Mouse (Mus musculus) G1E (cell line): ENCODE results near the gene Magi2. TPM values are rescaled to one million over a fixed set of nuclear protein-coding genes. Genes with fewer than 3 reads are reported as not detected.

ENCODE experiments used
- ATAC-seq: 2 replicates; pipeline ENCODE4 v1.8.0; 2016; ENCODE audit warnings: mild to moderate bottlenecking; ENCODE audit not compliant: insufficient number of reproducible peaks, poor library complexity, low FRiP score, severe bottlenecking; ENCODE audit errors: extremely low read depth
- DNase-seq: peaks from one replicate; pipeline ENCODE4 v3.0.0; 2012; ENCODE audit warnings: low spot score
- H3K27me3 ChIP-seq: 2 replicates; pipeline ENCODE4 v1.6.1; 2012; ENCODE audit warnings: mild to moderate bottlenecking, low read length, inconsistent platforms; ENCODE audit not compliant: insufficient read depth
- H3K36me3 ChIP-seq: replicated peaks from 2 replicates; pipeline ENCODE3; 2012; ENCODE audit warnings: mild to moderate bottlenecking, inconsistent platforms
- H3K4me1 ChIP-seq: 2 replicates; pipeline ENCODE4 v1.6.1; 2012; ENCODE audit warnings: low read depth, low read length, inconsistent platforms, mixed read lengths; ENCODE audit not compliant: insufficient read depth
- H3K4me3 ChIP-seq: 2 replicates; pipeline ENCODE4 v1.5.1; 2012; ENCODE audit warnings: low read depth, mild to moderate bottlenecking, inconsistent platforms, low read length, moderate library complexity, mixed read lengths
- H3K9me3 ChIP-seq: replicated peaks from 2 replicates; pipeline ENCODE4 v1.6.1; 2012; ENCODE audit warnings: inconsistent platforms
- CTCF ChIP-seq: IDR thresholded peaks from 2 replicates; pipeline ENCODE4 v1.5.1; 2012; ENCODE audit warnings: low read depth, low read length, inconsistent platforms, mixed read lengths
- GATA1 ChIP-seq: IDR thresholded peaks from 2 replicates; pipeline ENCODE4 v1.6.1; 2012; ENCODE audit warnings: borderline replicate concordance, low read length, inconsistent platforms, mixed read lengths
- GATA2 ChIP-seq: IDR thresholded peaks from 2 replicates; pipeline ENCODE4 v1.6.1; 2012; ENCODE audit warnings: low read depth, low read length, inconsistent platforms, borderline replicate concordance
- POLR2AphosphoS5 ChIP-seq: IDR thresholded peaks from 2 replicates; pipeline ENCODE4 v1.6.1; 2012; ENCODE audit warnings: low read depth, low read length, inconsistent platforms; ENCODE audit not compliant: insufficient replicate concordance
- TAL1 ChIP-seq: conservative IDR thresholded peaks from 2 replicates; pipeline ENCODE4 v1.6.1; 2012; ENCODE audit warnings: low read depth, low read length, inconsistent platforms, mixed read lengths
- polyA plus RNA-seq: library from polyadenylated mRNA; stranded (reverse); fragments of >175 nt; gene quantifications from 2 replicates; pipeline ENCODE4 v1.2.3, GENCODE M21; 2012
- total RNA-seq, 2 experiments: library from RNA; stranded (forward) in 1 of 2; stranded (reverse) in 1 of 2; fragments of 200-1000 nt in 1 of 2; fragments of >200 nt in 1 of 2; fragmentation: Nextera tagmentation in 1 of 2; gene quantifications; 2 replicates each; pipeline ENCODE4 v1.2.3; 2014 to 2017

The Magi2 gene
- total and polyA plus RNA-seq, 3 experiments: 0.69 to 1.3 (median 1.1) TPM

DNA sequence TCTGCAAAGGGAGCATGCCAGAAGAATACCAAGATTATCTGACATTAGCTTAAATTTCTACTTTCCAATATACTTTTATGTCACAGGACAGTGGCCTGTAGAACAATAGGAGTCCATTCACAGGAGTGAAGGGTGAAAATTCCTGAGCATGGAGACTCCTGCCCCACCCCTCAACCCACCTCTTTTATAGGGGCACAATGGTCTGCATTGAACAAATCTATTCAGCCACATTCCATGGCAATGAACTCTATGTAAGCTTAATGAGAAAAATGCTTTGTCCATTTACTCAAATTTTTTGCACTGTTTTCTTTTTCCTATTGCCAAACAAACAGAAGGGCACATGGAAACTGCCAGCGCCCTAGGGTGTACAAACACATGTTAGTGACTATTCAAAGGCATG, 838.2 kb downstream of the Magi2 start:
- H3K4me1 ChIP-seq: no peaks in the 10 kb centered on the region
- no peak for TF ChIP-seq CTCF
- no peak for TF ChIP-seq POLR2AphosphoS5
- TF ChIP-seq GATA1: no peak
- TF ChIP-seq TAL1: no peak
- TF ChIP-seq GATA2: no peak
- H3K9me3 ChIP-seq: no peaks in the 10 kb centered on the region
- H3K27me3 ChIP-seq: no peaks in the 10 kb centered on the region
- H3K4me3 ChIP-seq: no peak overlapping the region
- no peaks in the 10 kb centered on the region for H3K36me3 ChIP-seq
- no peak for ATAC-seq
- DNase-seq: no peak

DNA sequence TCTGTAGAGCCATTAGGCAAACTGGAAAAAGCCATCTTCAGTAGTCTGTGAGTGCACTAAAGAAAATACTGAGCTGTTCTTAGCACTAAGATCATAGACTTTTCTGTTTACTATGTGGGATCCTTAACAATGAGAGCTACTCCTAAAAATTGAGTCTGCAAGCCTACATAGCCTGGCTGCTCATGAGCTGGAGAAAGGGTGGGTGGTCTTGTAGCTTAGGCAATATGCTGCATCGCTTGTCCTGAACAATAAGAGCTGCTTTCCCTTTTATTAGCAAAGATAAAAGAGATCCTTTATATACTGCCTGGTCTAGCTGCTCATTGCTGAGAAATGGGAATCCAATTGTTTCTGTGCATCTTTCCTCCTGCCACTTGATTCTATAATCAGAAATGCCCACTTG, 841.7 kb downstream of the Magi2 start:
- TF ChIP-seq GATA1: no peak
- TF ChIP-seq POLR2AphosphoS5: no peak
- ATAC-seq (no peak), DNase-seq (no peak)
- no peak overlapping the region for H3K4me3 ChIP-seq
- H3K36me3 ChIP-seq: no peaks in the 10 kb centered on the region
- no peaks in the 10 kb centered on the region for H3K4me1 ChIP-seq
- H3K9me3 ChIP-seq: no peaks in the 10 kb centered on the region
- no peaks in the 10 kb centered on the region for H3K27me3 ChIP-seq

DNA sequence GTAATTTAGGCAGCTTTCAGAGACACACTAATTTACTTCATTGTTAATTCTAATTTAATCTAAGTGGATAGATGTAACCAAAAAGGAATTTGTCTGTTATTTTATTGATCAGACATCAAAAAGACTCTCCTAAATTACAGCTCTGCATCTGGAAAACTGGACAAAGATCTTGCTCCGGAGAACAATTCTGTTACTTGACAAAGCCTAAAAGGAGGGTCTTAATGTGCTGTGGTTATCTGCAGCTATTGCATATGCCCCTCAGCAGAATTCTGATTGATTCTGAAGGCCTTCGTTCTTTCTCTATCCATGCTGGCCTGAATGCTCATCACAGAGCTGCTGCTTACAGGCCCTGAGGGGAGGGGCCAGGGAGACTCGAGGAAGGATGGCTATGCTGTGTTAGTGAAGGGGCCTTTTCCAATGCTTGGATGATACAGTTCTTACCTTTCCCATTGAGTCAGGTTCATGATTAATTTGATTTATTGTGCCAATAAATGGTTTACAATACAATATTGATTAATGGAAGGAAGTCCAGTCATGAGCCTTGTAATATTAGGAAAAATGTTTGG, 842.2 kb downstream of the Magi2 start:
- Histone ChIP-seq H3K4me1 (no peaks in the 10 kb centered on the region), H3K9me3 (no peaks in the 10 kb centered on the region), H3K27me3 (no peaks in the 10 kb centered on the region), H3K36me3 (no peaks in the 10 kb centered on the region), H3K4me3 (no peak overlapping the region)
- TF ChIP-seq GATA1 (no peak), CTCF (no peak), GATA2 (no peak), TAL1 (no peak), POLR2AphosphoS5 (no peak)
- DNase-seq (no peak), ATAC-seq (no peak)

DNA sequence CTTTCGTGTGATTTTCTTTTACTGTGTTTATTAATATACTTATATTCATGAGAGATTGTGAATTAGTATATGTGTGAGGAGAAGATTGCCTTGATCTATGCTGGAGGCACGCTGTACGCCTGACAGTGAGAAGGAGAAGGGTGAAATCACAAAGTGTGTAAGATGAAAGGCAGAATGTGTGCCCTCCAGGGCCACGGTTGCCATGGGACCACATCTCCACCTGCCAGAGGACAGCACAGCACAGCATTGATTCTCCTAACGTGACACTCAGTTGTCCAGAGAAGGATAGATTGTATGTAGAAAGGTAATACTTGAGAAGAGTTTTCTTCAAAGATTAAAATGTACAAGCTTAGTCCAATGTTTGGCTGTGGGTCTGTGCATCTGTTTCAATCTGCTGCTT, 847.3 kb downstream of the Magi2 start:
- ATAC-seq: no peak
- no peaks in the 10 kb centered on the region for H3K36me3 ChIP-seq
- no peak overlapping the region for H3K4me3 ChIP-seq
- H3K9me3 ChIP-seq: no peaks in the 10 kb centered on the region
- TF ChIP-seq CTCF (no peak), GATA2 (no peak), GATA1 (no peak), POLR2AphosphoS5 (no peak), TAL1 (no peak)
- DNase-seq: no peak
- no peaks in the 10 kb centered on the region for H3K4me1 ChIP-seq
- no peaks in the 10 kb centered on the region; the same call in 1 of the 2 replicates for H3K27me3 ChIP-seq

DNA sequence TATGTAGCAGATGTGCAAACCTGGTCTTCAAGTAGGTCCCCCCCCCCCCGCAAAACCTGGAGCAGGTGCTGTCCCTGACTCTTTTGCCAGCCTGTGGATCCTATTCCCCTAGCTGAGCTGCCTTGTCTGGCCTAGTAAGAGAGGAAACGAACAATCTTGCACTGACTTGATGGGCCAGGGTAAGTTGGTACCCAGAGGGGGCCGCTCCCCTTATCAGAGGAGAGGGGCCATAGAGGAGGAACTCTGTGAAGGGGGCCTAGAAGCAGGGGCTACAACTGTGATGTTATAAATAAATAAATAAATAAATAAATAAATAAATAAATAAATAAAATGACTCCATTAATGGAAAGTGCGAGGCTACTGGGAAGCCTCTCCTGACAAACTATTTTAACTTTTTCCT, 848.0 kb downstream of the Magi2 start:
- no peak for ATAC-seq
- Histone ChIP-seq H3K36me3 (no peaks in the 10 kb centered on the region), H3K4me3 (no peak overlapping the region), H3K4me1 (no peaks in the 10 kb centered on the region), H3K9me3 (no peaks in the 10 kb centered on the region), H3K27me3 (no peaks in the 10 kb centered on the region; the same call in 1 of the 2 replicates)
- no peak for DNase-seq
- TF ChIP-seq GATA2 (no peak), GATA1 (no peak), CTCF (no peak), TAL1 (no peak), POLR2AphosphoS5 (no peak)

DNA sequence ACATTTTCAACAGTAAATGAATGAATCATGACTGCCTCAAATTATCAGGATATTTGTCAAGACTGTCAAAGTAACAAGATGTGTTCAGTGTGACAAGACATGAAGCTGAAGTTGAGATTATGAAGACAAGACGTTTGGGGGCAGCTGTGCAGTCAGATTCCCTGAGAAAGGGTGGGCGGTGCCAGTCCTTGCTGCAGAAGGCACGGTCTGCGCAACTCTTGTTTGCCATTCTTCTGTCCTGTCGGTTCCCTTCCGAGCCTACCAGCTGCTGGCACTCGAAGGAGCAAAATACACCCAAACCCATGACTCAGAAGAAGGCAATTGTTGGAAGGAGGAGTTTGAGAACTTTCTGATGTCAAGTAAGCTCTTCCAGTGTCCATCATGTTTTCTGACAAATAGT, 852.1 kb downstream of the Magi2 start:
- Histone ChIP-seq H3K4me1 (no peaks in the 10 kb centered on the region), H3K36me3 (no peaks in the 10 kb centered on the region), H3K4me3 (no peak overlapping the region), H3K27me3 (no peaks in the 10 kb centered on the region; the same call in 1 of the 2 replicates), H3K9me3 (no peaks in the 10 kb centered on the region)
- TF ChIP-seq GATA1: no peak
- TF ChIP-seq CTCF: no peak
- no peak for TF ChIP-seq POLR2AphosphoS5
- no peak for TF ChIP-seq TAL1
- no peak for TF ChIP-seq GATA2
- ATAC-seq (no peak), DNase-seq (no peak)
